Mouse (Mus musculus) layer of hippocampus, adult 6 months (tissue): ENCODE results near the gene Sry. TPM values are rescaled to one million over a fixed set of nuclear protein-coding genes. Genes with fewer than 3 reads are reported as not detected.

ENCODE experiments used
- long read RNA-seq, 2 experiments: library from polyadenylated mRNA; unstranded; transcript quantifications; one replicate each; pipeline ENCODE4 v2.0.0; 2019 to 2020
- polyA plus RNA-seq: library from polyadenylated mRNA; unstranded; fragments of <200 nt; fragmentation: Nextera tagmentation; gene quantifications from 2 replicates; pipeline ENCODE4 v1.2.3, GENCODE M21; 2021

Gene Sry
- polyA plus RNA-seq: not detected in 2 replicates
- long read RNA-seq, experiment 1: 0 reads
- long read RNA-seq, experiment 2: 0 reads

DNA sequence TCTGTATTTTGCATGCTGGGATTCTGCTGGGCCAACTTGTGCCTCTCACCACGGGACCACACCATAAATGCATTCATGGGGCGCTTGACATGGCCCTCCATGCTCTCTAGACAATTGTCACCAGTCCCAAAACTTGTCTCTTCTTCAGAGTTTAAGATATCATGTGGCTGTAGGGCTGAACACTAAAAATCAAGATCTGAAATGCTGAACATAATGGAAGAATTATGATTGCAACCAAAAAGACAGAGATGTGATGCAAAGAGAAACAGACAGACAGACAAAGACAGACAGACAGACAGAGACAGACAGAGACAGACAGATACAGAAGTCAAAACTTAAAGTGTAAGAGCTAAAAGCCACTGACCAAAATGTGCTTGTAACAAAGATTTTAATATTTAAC is at the start of gene Sry:
Gene Sry (minus strand): TSS at position 101 of the 400 bp plus-strand sequence.

Other genes starting within 250 kb of the Sry start
- not detected in 2 replicates for gene H2al2c, start 64.6 kb downstream of the Sry start, polyA plus RNA-seq
- gene H2al2b, start 57.0 kb upstream of the Sry start, polyA plus RNA-seq: not detected in 2 replicates
- not detected in 2 replicates for gene Gm4064, start 132.5 kb upstream of the Sry start, polyA plus RNA-seq
- not detected in 2 replicates for gene Rbmy, start 167.0 kb upstream of the Sry start, polyA plus RNA-seq
- not detected in 2 replicates for gene Gm10256, start 167.0 kb upstream of the Sry start, polyA plus RNA-seq
- not detected in 2 replicates for gene Gm10352, start 237.3 kb upstream of the Sry start, polyA plus RNA-seq